Mouse (Mus musculus) cortical plate, adult 2 months (tissue): Measurements from ENCODE around the gene Cyb5rl. TPM values are rescaled to one million over a fixed set of nuclear protein-coding genes. Genes with fewer than 3 reads are reported as not detected.

Source experiments
- H3K27ac ChIP-seq: fragments of 200-500 bp; 2 replicates; pipeline ENCODE4 v1.5.1; 2012; ENCODE audit warnings: low read length, control low read depth, inconsistent platforms; ENCODE audit not compliant: insufficient read depth
- H3K4me1 ChIP-seq: fragments of 200-500 bp; 2 replicates; pipeline ENCODE4 v1.6.1; 2011; ENCODE audit warnings: low read length; ENCODE audit not compliant: control insufficient read depth, insufficient read depth
- H3K4me3 ChIP-seq: fragments of 200-500 bp; 2 replicates; pipeline ENCODE4 v1.5.1; 2011; ENCODE audit warnings: mild to moderate bottlenecking, low read length, control low read depth; ENCODE audit not compliant: insufficient read depth
- CTCF ChIP-seq: fragments of 200-500 bp; IDR thresholded peaks from 2 replicates; pipeline ENCODE4 v1.5.1; 2011; ENCODE audit warnings: mild to moderate bottlenecking, control low read depth, low read length; ENCODE audit not compliant: insufficient read depth; ENCODE audit errors: extremely low read depth
- POLR2A ChIP-seq: fragments of 200-500 bp; IDR thresholded peaks from 2 replicates; pipeline ENCODE4 v1.6.1; 2011; ENCODE audit warnings: mild to moderate bottlenecking, low read length, control low read depth; ENCODE audit not compliant: insufficient read depth; ENCODE audit errors: extremely low read depth
- polyA plus RNA-seq: library from polyadenylated mRNA; depleted of rRNA; stranded (reverse); fragments of >200 nt; gene quantifications from 2 replicates; pipeline ENCODE4 v1.2.3, GENCODE M21; 2012; rRNA removed

Gene Cyb5rl
- 4.7 and 6.3 TPM in 2 replicates for polyA plus RNA-seq

- TF ChIP-seq POLR2A, result peak; percentile 95
- TF ChIP-seq CTCF, result no peak
Measured at GRCm38 (mm10) chr4:107066252-107067124, at the start of gene Cyb5rl, which contains the start of gene Mrpl37. TSS of gene Cyb5rl (plus strand) at chr4:107066988. TSS of gene Mrpl37 (minus strand) at chr4:107066868.

GRCm38 (mm10) chr4:107017257-107017656 lies 49.5 kb upstream of the Cyb5rl start:
- no peak for TF ChIP-seq POLR2A
- Histone ChIP-seq H3K4me3 (no peak overlapping the region), H3K27ac (no peak overlapping the region), H3K4me1 (peaks cover 11% of the 10 kb centered on the region; the same call in 1 of the 2 replicates)

More at GRCm38 (mm10) chr4:107066252-107067124, at the start of gene Cyb5rl, which contains the start of gene Mrpl37:
- H3K4me3 ChIP-seq, result peak within 1 kb of the TSS; percentile 70
- no peak within 1 kb of the TSS for H3K27ac ChIP-seq
- H3K4me1 ChIP-seq, result 0 out of 2 replicates have a peak, but pooled peaks cover 2% of the 10 kb centered on the region

- no peak for TF ChIP-seq POLR2A
- TF ChIP-seq CTCF, result no peak
- Histone ChIP-seq H3K27ac (no peak overlapping the region), H3K4me3 (no peak overlapping the region), H3K4me1 (peaks cover 10% of the 10 kb centered on the region; the same call in 1 of the 2 replicates)
Measured at GRCm38 (mm10) chr4:107018521-107018920, 48.3 kb upstream of the Cyb5rl start.

- H3K4me1 ChIP-seq, result peaks cover 10% of the 10 kb centered on the region; the same call in 1 of the 2 replicates
- H3K4me3 ChIP-seq, result no peak overlapping the region
- TF ChIP-seq CTCF, result no peak
- no peak for TF ChIP-seq POLR2A
- no peak overlapping the region for H3K27ac ChIP-seq
Measured at GRCm38 (mm10) chr4:107019027-107019426, 47.8 kb upstream of the Cyb5rl start.

GRCm38 (mm10) chr4:107020287-107021000 lies 46.3 kb upstream of the Cyb5rl start:
- H3K4me1 ChIP-seq, result peaks cover 8% of the 10 kb centered on the region; the same call in 1 of the 2 replicates
- TF ChIP-seq CTCF, result no peak
- TF ChIP-seq POLR2A, result no peak
- H3K4me3 ChIP-seq, result no peak overlapping the region
- no peak overlapping the region for H3K27ac ChIP-seq

- Histone ChIP-seq H3K4me1 (peaks cover 7% of the 10 kb centered on the region; the same call in 1 of the 2 replicates), H3K4me3 (no peak overlapping the region), H3K27ac (no peak overlapping the region)
- TF ChIP-seq POLR2A (no peak), CTCF (no peak)
Measured at GRCm38 (mm10) chr4:107021464-107021863, 45.3 kb upstream of the Cyb5rl start.

- Histone ChIP-seq H3K4me1 (no peaks in the 10 kb centered on the region), H3K27ac (no peak overlapping the region), H3K4me3 (no peak overlapping the region)
- TF ChIP-seq CTCF, result no peak
- no peak for TF ChIP-seq POLR2A
Measured at GRCm38 (mm10) chr4:107024899-107025298, 41.9 kb upstream of the Cyb5rl start.

GRCm38 (mm10) chr4:107025369-107025768 lies 41.4 kb upstream of the Cyb5rl start:
- no peak for TF ChIP-seq CTCF
- TF ChIP-seq POLR2A, result no peak
- Histone ChIP-seq H3K27ac (no peak overlapping the region), H3K4me3 (no peak overlapping the region), H3K4me1 (no peaks in the 10 kb centered on the region)

- H3K4me3 ChIP-seq, result no peak overlapping the region
- no peaks in the 10 kb centered on the region for H3K4me1 ChIP-seq
- TF ChIP-seq POLR2A, result no peak
- no peak for TF ChIP-seq CTCF
- no peak overlapping the region for H3K27ac ChIP-seq
Measured at GRCm38 (mm10) chr4:107026451-107026850, 40.3 kb upstream of the Cyb5rl start.

- no peak overlapping the region for H3K27ac ChIP-seq
- H3K4me1 ChIP-seq, result 0 out of 2 replicates have a peak, but pooled peaks cover 2% of the 10 kb centered on the region
- no peak overlapping the region for H3K4me3 ChIP-seq
- TF ChIP-seq CTCF, result no peak
- no peak for TF ChIP-seq POLR2A
Measured at GRCm38 (mm10) chr4:107035689-107036088, 31.1 kb upstream of the Cyb5rl start.
